Mouse (Mus musculus) adrenal gland, adult 18-20 months (tissue): ENCODE measurements around the gene Sox21. TPM values are rescaled to one million over a fixed set of nuclear protein-coding genes. Genes with fewer than 3 reads are reported as not detected.

Experiments
- DNase-seq, 2 experiments: peaks; one replicate each; pipeline ENCODE4 v3.0.0; 2021 to 2022; ENCODE audit warnings: low spot score in 2 of 2
- microRNA-seq, 2 experiments: library from miRNA; unstranded; fragments of <30 nt; microRNA quantifications; one replicate each; pipeline ENCODE4 v1.2.0; 2021; ENCODE audit warnings: borderline number of aligned reads in 2 of 2
- total RNA-seq, 2 experiments: library from RNA; stranded (reverse); gene quantifications; 1 replicate in 1 of 2; 2 replicates in 1 of 2; pipeline ENCODE4 v1.2.3; 2021

Gene Sox21
- total RNA-seq, 2 experiments from 2014 or later, result not detected

DNA sequence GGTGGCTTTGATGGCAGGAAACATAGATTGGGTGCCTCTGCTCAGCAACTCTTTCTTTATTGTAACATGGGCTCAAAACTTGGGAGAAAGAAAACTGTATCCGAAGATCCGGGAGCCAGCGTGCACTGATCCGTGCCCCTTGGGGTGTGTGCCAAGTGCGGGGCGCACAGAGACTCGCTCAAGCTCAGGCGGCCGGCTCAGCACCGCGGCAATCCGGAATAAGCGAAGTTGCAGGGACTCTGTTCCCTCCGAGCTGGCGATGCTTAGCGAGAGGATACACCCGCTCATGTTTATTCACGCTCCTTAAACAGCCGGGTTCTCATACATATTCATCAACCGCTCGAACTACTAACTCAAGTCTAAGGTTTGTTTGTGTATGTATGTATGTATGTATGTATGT is 10.9 kb downstream of the Sox21 start:
- no peak for DNase-seq

DNA sequence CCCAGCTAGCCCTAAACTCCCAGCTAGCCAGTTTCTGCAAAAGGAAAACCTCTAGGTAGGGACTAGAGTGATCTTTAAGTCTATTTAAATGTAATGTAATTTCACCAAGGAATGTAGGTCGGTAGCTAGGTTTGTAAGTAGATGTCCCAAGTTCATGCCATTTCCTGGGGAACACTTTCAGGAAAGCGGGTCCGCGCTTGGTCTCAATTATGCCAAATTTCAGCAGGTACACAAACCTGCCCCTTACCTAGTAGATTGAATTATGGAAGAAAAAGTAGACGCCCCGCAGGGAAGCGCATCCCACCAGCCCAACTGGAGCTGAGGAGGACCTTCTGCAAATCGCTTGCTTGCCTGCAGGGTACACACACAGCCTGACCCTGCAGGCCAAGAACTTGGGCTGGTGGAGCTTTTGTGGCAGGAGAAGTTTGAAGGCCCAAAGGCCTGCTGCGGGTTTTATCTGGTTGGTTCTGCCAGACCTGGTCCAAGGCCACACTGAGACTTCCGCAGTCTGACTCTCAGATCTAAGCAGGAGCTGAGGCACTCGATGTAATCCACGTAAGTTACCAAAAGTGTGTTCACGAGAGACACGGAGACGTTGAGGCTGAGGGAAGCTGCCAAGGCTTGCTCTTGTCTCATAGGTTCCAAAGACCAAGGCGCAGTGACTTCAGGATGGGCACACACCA is 11.6 kb downstream of the Sox21 start:
- DNase-seq, result no peak

- DNase-seq, result no peak
Observed at GRCm38 (mm10) chr14:118220885-118221284, 15.9 kb downstream of the Sox21 start.

DNA sequence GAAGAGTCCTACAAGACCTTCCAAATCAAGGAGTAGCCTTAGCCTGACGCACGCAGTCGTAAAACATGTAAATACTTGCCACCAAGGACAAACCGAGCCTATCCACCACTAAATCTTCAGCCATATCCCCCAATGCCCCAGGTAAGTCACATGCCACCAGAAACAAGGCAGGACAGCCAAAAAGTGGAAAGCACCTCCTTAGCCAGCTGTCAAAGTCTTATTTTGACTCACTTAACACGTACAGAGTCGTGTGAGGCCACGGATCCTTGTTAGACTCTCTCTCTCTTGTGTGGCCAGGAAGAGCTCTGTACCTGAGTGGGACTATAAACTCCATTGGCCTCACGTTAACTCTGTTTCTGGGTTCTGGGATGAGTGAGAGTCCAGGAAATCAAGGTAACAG is 20.0 kb downstream of the Sox21 start:
- no peak for DNase-seq

GRCm38 (mm10) chr14:118212188-118212804 is 24.5 kb downstream of the Sox21 start:
- DNase-seq, result no peak

DNA sequence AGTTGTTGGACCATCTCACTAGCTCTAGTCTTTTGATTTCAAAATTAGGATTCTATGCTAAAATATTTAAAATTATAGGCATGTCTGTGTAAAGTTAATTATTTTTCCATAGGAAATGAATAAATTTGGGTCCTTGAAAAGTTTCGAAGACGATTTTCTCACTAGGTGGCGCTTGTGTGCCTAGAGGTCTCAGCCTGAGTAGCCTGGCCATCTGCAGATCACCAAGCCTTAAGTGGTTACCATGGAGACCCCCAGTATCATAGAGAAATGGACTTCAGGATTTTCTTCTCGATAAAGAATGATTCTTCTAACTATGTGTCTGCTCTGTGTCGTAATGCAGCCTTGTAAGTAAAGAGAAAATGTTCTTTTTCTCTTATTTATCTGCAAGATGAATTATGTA is 27.2 kb downstream of the Sox21 start:
- peak in 1 of 2 experiments; percentile 13 for DNase-seq

GRCm38 (mm10) chr14:118207347-118207746 is 29.5 kb downstream of the Sox21 start:
- no peak for DNase-seq

DNA sequence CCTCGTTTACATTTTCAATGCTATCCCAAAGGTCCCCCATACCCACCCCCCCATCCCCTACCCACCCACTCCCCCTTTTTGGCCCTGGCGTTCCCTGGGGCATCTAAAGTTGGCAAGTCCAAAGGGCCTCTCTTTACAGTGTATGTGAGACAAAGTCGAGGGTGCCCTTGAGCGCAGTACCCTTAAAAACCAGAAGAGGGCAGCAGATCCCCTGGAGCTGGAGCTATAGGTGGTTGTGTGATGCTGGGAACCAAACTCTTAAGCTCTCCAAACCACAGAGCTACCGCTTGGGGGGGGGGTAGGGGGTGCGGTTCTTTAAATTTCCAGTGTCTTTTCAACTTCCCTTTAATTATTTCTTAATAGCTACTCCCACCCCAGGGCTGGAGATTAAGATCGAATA is 33.8 kb downstream of the Sox21 start:
- DNase-seq, result no peak

- no peak for DNase-seq
Observed at GRCm38 (mm10) chr14:118202006-118202405, 34.8 kb downstream of the Sox21 start.

- no peak for DNase-seq
Observed at GRCm38 (mm10) chr14:118200731-118201130, 36.1 kb downstream of the Sox21 start.

GRCm38 (mm10) chr14:118197063-118197462 is 39.8 kb downstream of the Sox21 start:
- DNase-seq, result no peak

- no peak for DNase-seq
Observed at GRCm38 (mm10) chr14:118194219-118194914, 42.5 kb downstream of the Sox21 start.

- no peak for DNase-seq
Observed at GRCm38 (mm10) chr14:118193663-118194062, 43.2 kb downstream of the Sox21 start.

- DNase-seq, result no peak
Observed at GRCm38 (mm10) chr14:118193001-118193628, 43.7 kb downstream of the Sox21 start.

GRCm38 (mm10) chr14:118191442-118191841 is 45.4 kb downstream of the Sox21 start:
- DNase-seq, result no peak

Small RNAs within 50 kb of the gene (microRNA-seq; reads per million reads assigned to microRNA genes)
- gene Mir6241, result 0 reads per million in 2 experiments

Other genes with a start within 250 kb of the Sox21 start
- under 1 TPM in 1 of 2 experiments, not detected in 1; 0.27 TPM for gene Dct, start 184.8 kb downstream of the Sox21 start, total RNA-seq
- gene Tgds, start 104.3 kb downstream of the Sox21 start, total RNA-seq, result 10 to 100 TPM; 13.9 TPM
- gene Gpr180, start 99.9 kb downstream of the Sox21 start, total RNA-seq, result 10 to 100 TPM; 21.1 to 27.3 TPM
- not detected for gene Gm9376, start 29.9 kb upstream of the Sox21 start, total RNA-seq